In genomic region chr19:25674744-25675143, GRCm38 (mm10) we compare ENCODE assay signal across 19 mouse cellular contexts. TPM values are rescaled to one million over a fixed set of nuclear protein-coding genes. Genes with fewer than 3 reads are reported as not detected.
DNase-seq lines count a peak whose midpoint lies in the region; ATAC-seq and TF ChIP-seq lines count a peak whose summit lies in the region.
"Had no signal": no experiment of that assay in that cellular context is flagged by ENCODE, and none has a peak within 500 bp of the region (broad histone marks: within the 10 kb centered on the region; RNA-seq: fewer than 3 reads in every experiment).

No protein-coding gene starts in this region.

- H3K9ac ChIP-seq in heart, embryonic 13.5 days = no peak overlapping the region
- H3K9ac ChIP-seq in liver, postnatal 0 days (replicated peaks) = no peak overlapping the region
- H3K9ac ChIP-seq in liver, embryonic 11.5 days (ENCODE audit: low read depth, low read length) = no peak overlapping the region
- no peak overlapping the region for H3K9ac ChIP-seq in embryonic facial prominence, embryonic 13.5 days
- no peak overlapping the region for H3K9ac ChIP-seq in neural tube, embryonic 11.5 days (ENCODE audit: low read length)
- H3K9ac ChIP-seq: midbrain, embryonic 13.5 days; neural tube, embryonic 12.5 days had no signal

- 2% methylated on average over 8 of the region's 8 CpGs for WGBS in heart, embryonic 13.5 days
- WGBS in liver, postnatal 0 days (ENCODE audit: insufficient replicate concordance) = 4% methylated on average over 8 of the region's 8 CpGs
- WGBS in liver, embryonic 11.5 days = 2% methylated on average over 8 of the region's 8 CpGs
- 1% methylated on average over 8 of the region's 8 CpGs for WGBS in embryonic facial prominence, embryonic 13.5 days
- WGBS in neural tube, embryonic 11.5 days = 1% methylated on average over 8 of the region's 8 CpGs

- intact Hi-C loops in heart, postnatal 25 days (cut with DNase I) = loop anchor here (5.0 kb wide), 1 partner anchor 67 kb away; no protein-coding TSS in a partner anchor

- no peak for DNase-seq in heart, postnatal 25 days (ENCODE audit: low spot score)
- DNase-seq in liver, postnatal 0 days = no peak
- no peak for DNase-seq in liver, embryonic 11.5 days (ENCODE audit: low spot score)
- DNase-seq in neural tube, embryonic 11.5 days (ENCODE audit: low spot score) = no peak
- DNase-seq in urinary bladder, postnatal 36 days (ENCODE audit: low spot score in 2 of 2) = no peak
- DNase-seq in kidney, adult 9 months = no peak
- DNase-seq: B cell, adult 2 months; cerebellum, postnatal 25 days; gastrocnemius, postnatal 14 days; lung, postnatal 36 days; right cerebral cortex, postnatal 25 days had no signal

- no peak for TF ChIP-seq CTCF in liver, postnatal 0 days (IDR thresholded peaks at IDR 0.05; ENCODE audit: low read depth)

- H3K27me3 ChIP-seq in heart, embryonic 13.5 days (replicated peaks) = peaks cover 95% of the 10 kb centered on the region
- peaks cover 71% of the 10 kb centered on the region for H3K27me3 ChIP-seq in liver, postnatal 0 days (ENCODE audit: insufficient read depth, low read length)
- H3K27me3 ChIP-seq in liver, embryonic 11.5 days (replicated peaks; ENCODE audit: control insufficient read depth, insufficient read depth, low read length) = peaks cover 85% of the 10 kb centered on the region
- H3K27me3 ChIP-seq in embryonic facial prominence, embryonic 13.5 days = peaks cover 95% of the 10 kb centered on the region
- peaks cover 83% of the 10 kb centered on the region for H3K27me3 ChIP-seq in neural tube, embryonic 11.5 days (ENCODE audit: control insufficient read depth, insufficient read depth, low read length)

- ATAC-seq in heart, embryonic 13.5 days (ENCODE audit: extremely low read depth, insufficient number of reproducible peaks, low FRiP score, low TSS enrichment) = no peak
- no peak for ATAC-seq in liver, postnatal 0 days
- no peak for ATAC-seq in liver, embryonic 11.5 days (replicated peaks; ENCODE audit: low FRiP score)
- ATAC-seq in embryonic facial prominence, embryonic 13.5 days (ENCODE audit: insufficient number of reproducible peaks, insufficient read depth, low FRiP score, low TSS enrichment, low read depth) = no peak
- ATAC-seq in neural tube, embryonic 11.5 days (ENCODE audit: insufficient read depth, low FRiP score, low TSS enrichment) = no peak
- ATAC-seq: forebrain, embryonic 14.5 days; inflammation-experienced regulatory T-cells, adult 6 months; midbrain, embryonic 13.5 days; Patski had no signal

- H3K27ac ChIP-seq in heart, embryonic 13.5 days (replicated peaks) = no peak overlapping the region
- no peak overlapping the region for H3K27ac ChIP-seq in liver, postnatal 0 days (ENCODE audit: low read depth)
- H3K27ac ChIP-seq in liver, embryonic 11.5 days (ENCODE audit: low read depth, low read length) = no peak overlapping the region
- no peak overlapping the region for H3K27ac ChIP-seq in embryonic facial prominence, embryonic 13.5 days
- H3K27ac ChIP-seq in neural tube, embryonic 11.5 days (ENCODE audit: low read depth, low read length) = no peak overlapping the region
- H3K27ac ChIP-seq: midbrain, embryonic 13.5 days; neural tube, embryonic 12.5 days had no signal

- H3K9me3 ChIP-seq in heart, embryonic 13.5 days = no peaks in the 10 kb centered on the region
- H3K9me3 ChIP-seq in liver, postnatal 0 days (ENCODE audit: low read length) = no peaks in the 10 kb centered on the region
- no peaks in the 10 kb centered on the region for H3K9me3 ChIP-seq in liver, embryonic 11.5 days (ENCODE audit: control insufficient read depth, low read length)
- H3K9me3 ChIP-seq in embryonic facial prominence, embryonic 13.5 days = no peaks in the 10 kb centered on the region
- no peaks in the 10 kb centered on the region for H3K9me3 ChIP-seq in neural tube, embryonic 11.5 days (ENCODE audit: control insufficient read depth, low read length)
- H3K9me3 ChIP-seq: midbrain, embryonic 13.5 days; neural tube, embryonic 12.5 days had no signal

- H3K4me3 ChIP-seq in heart, embryonic 13.5 days = peak overlapping the region; percentile 60
- peak overlapping the region; percentile 44; the same call in 1 of the 2 replicates for H3K4me3 ChIP-seq in liver, postnatal 0 days (ENCODE audit: low read depth, low read length)
- H3K4me3 ChIP-seq in liver, embryonic 11.5 days (ENCODE audit: low read depth, low read length) = no peak overlapping the region
- H3K4me3 ChIP-seq in embryonic facial prominence, embryonic 13.5 days = peak overlapping the region; percentile 49
- peak overlapping the region; percentile 40 for H3K4me3 ChIP-seq in neural tube, embryonic 11.5 days (ENCODE audit: low read depth, low read length)

- TF ChIP-seq EP300 in liver, postnatal 0 days (IDR thresholded peaks at IDR 0.05; ENCODE audit: low read depth) = no peak

- no peaks in the 10 kb centered on the region for H3K36me3 ChIP-seq in heart, embryonic 13.5 days
- no peaks in the 10 kb centered on the region for H3K36me3 ChIP-seq in liver, postnatal 0 days (replicated peaks; ENCODE audit: insufficient read depth, low read length)
- H3K36me3 ChIP-seq in liver, embryonic 11.5 days (ENCODE audit: control insufficient read depth, insufficient read depth, low read length) = no peaks in the 10 kb centered on the region
- H3K36me3 ChIP-seq in embryonic facial prominence, embryonic 13.5 days = no peaks in the 10 kb centered on the region
- no peaks in the 10 kb centered on the region for H3K36me3 ChIP-seq in neural tube, embryonic 11.5 days (ENCODE audit: control insufficient read depth, insufficient read depth, low read length)
- H3K36me3 ChIP-seq: midbrain, embryonic 13.5 days; neural tube, embryonic 12.5 days had no signal

- H3K4me2 ChIP-seq in heart, embryonic 13.5 days = peak overlapping the region; percentile 86
- peak overlapping the region; percentile 72; the same call in 1 of the 2 replicates for H3K4me2 ChIP-seq in liver, postnatal 0 days (ENCODE audit: low read depth, low read length)
- no peak overlapping the region; the same call in 1 of the 2 replicates for H3K4me2 ChIP-seq in liver, embryonic 11.5 days
- H3K4me2 ChIP-seq in embryonic facial prominence, embryonic 13.5 days = peak overlapping the region; percentile 75
- no peak overlapping the region for H3K4me2 ChIP-seq in neural tube, embryonic 11.5 days (ENCODE audit: low read depth)

- H3K4me1 ChIP-seq in heart, embryonic 13.5 days = peaks cover 29% of the 10 kb centered on the region
- H3K4me1 ChIP-seq in liver, postnatal 0 days (ENCODE audit: insufficient read depth) = peaks cover 6% of the 10 kb centered on the region; the same call in 1 of the 2 replicates
- peaks cover 9% of the 10 kb centered on the region for H3K4me1 ChIP-seq in liver, embryonic 11.5 days (replicated peaks; ENCODE audit: control insufficient read depth, insufficient read depth, low read length)
- H3K4me1 ChIP-seq in embryonic facial prominence, embryonic 13.5 days = peaks cover 26% of the 10 kb centered on the region
- H3K4me1 ChIP-seq in neural tube, embryonic 11.5 days (ENCODE audit: control insufficient read depth, insufficient read depth, low read length) = 0 out of 2 replicates have a peak, but pooled peaks cover 8% of the 10 kb centered on the region

RNA-seq across cellular contexts. Expression of gene Dmrt2, which starts 2.5 kb away (rescaled TPM):
- polyA plus RNA-seq in heart, embryonic 13.5 days (2015; fragmentation: Nextera tagmentation; extraction: Ambion mirVana) = 0.29 and 0.76 TPM in 2 replicates
- under 1 TPM; 0.14 to 0.18 TPM for total RNA-seq in heart, postnatal 25 days (2021)
- 0.27 and 0.63 TPM in 2 replicates for polyA plus RNA-seq in liver, postnatal 0 days (2015; fragmentation: Nextera tagmentation; extraction: Ambion mirVana)
- polyA plus RNA-seq in liver, embryonic 11.5 days (2014; fragmentation: Nextera tagmentation; extraction: Ambion mirVana) = 0.73 and 1.2 TPM in 2 replicates
- 8.7 and 11.5 TPM in 2 replicates for polyA plus RNA-seq in embryonic facial prominence, embryonic 13.5 days (2015; fragmentation: Nextera tagmentation; extraction: Ambion mirVana)
- 15.4 and 19.7 TPM in 2 replicates for polyA plus RNA-seq in neural tube, embryonic 11.5 days (2014; fragmentation: Nextera tagmentation; extraction: Ambion mirVana)
- polyA plus RNA-seq: heart, postnatal 0 days; inflammation-experienced regulatory T-cells, adult 6 months; Patski had no signal

Comparison
In these comparisons a context has a peak if more than half of its experiments do, and no peak if none do; other contexts are left out.
1. H3K4me2 ChIP-seq: peak in heart, embryonic 13.5 days (single experiment), liver, postnatal 0 days (single experiment) and embryonic facial prominence, embryonic 13.5 days (single experiment); none in liver, embryonic 11.5 days (single experiment) and neural tube, embryonic 11.5 days (single experiment).